Mouse (Mus musculus) lung, postnatal 25 days (tissue): ENCODE measurements around the gene Ddx59.

ENCODE experiments used
- DNase-seq: peaks from one replicate; pipeline ENCODE4 v3.0.0; 2022; ENCODE audit warnings: low spot score

Ddx59 gene

DNA sequence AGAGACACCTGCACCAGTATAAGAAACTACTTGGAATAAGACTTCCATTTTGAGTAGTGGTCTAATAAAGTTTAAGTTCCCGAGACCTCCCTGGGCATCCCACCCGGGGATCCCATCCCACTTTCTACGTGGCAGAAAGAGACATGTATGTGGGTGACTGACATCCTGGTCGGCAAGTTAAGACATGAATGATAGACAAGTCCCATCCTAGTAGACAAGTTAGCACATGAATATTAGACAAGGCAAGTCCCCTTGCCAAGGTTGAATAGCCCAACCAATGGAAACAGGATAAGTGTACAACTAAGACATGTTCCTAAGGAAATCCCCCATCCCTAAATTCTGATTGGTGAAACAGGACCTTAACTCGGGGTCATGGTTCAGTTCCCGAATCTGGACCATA lies 34.5 kb downstream of the Ddx59 start:
- DNase-seq = no peak

DNA sequence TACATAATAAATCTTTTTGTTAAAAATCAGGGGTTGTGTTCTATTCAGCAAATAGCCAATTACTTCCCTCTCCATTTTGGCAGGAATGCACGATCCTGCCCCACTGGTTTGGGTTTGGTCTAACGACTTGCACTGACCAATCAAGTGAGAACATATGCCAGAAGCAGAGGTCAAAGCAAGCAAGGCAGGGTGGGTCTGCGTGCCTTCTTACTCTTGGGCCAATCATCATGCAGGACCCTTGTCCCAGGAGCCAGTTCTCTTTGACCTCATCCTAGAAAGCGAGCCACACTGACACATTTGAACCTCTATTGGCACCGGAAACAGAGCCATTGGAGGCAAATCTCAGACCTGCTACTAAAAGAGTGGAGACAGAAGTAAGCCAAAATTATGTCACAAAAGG lies 35.1 kb downstream of the Ddx59 start:
- no peak for DNase-seq

DNA sequence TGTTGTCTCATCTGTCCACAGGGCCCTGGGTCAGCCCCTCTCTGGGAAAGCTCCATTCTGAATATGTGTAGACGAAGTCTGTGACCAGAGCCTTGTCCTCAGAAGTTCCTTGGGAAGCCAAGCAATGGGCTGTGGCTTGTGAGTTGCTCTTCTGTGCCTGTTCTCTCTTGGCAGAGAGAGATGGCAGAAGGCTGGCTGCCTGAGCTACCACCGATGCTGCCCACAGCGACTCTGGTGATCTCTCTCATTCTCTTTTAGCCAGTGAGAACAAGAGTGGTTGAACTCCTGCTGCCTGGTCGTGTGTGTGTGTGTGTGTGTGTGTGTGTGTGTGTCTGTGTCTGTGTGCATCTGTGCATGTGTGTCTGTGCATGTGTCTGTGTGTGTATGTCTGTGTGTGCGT lies 37.4 kb downstream of the Ddx59 start:
- DNase-seq = no peak

DNA sequence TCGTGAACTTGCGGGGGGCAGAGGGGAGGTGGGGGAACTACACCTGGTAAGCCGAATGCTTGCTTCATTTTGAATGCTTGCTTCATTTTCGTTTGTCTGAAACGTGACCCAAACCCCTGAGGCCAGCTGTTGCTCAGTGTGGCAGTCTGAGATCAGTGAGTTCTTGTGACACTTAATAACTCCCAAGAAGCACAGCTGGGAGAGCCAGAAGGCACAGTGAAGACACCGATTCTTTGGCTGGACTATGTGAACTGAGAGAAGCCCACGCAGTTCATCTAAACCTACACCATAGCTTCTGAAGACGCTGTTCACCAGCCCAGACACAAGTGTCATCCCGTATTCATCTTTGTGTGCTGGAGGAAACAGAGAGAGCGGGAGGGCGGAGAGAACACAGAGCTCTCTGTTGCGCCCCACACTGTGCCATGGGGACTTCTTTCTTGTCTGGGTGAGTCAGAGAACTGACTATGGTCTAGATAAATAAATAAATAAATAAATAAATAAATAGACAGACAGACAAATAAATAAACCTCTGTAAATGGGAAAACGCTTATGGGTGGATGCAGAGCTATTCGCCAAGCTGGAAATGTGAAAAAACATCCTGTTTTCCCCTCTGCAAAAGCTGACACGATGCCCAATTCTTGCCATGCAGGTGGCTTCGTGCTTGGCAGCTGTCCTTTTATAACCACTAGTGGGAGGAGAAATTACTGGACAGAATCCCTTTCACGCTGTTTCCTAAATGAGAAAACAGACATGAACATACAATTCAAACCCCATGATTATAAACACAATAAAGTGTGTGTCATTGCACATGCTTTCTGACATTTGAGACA lies 40.9 kb downstream of the Ddx59 start:
- no peak for DNase-seq

DNA sequence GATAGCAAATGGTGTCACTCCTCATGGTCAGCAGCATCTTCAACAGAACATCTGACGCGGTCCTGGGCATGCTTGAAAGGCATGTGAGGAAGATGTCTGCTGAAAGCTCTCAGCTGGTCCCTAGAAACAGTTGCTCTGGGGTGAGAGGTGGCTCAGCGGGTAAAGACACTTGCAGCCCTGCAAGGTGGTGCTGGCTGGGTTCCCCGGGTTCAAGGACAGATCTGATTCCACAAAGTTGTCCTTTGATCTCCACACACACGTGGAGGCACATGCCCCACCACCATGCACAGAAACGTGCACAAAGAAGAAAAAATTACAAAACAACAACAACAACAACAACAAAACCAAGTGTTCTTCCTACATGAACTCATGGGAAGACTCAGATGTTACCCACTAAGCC lies 41.7 kb downstream of the Ddx59 start:
- DNase-seq = no peak

DNA sequence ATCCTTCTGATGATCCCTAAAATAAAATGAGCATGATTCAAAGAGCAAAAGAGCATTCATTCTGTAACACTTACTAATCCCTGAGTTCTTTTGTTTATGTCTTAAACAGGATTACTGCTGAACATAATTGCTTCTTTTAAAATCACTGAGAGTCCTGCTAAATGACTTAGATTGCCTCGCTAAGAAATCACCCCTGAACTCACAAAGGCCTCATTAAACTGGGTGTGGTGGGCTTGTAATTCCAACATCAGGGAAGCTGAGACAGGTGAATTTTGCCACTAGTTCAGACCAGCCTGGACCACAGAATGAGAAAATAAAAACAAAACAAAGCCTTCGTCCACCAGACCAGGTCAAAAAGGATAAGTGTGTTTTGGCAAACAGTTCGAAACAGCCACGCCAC lies 42.3 kb downstream of the Ddx59 start:
- no peak for DNase-seq

DNA sequence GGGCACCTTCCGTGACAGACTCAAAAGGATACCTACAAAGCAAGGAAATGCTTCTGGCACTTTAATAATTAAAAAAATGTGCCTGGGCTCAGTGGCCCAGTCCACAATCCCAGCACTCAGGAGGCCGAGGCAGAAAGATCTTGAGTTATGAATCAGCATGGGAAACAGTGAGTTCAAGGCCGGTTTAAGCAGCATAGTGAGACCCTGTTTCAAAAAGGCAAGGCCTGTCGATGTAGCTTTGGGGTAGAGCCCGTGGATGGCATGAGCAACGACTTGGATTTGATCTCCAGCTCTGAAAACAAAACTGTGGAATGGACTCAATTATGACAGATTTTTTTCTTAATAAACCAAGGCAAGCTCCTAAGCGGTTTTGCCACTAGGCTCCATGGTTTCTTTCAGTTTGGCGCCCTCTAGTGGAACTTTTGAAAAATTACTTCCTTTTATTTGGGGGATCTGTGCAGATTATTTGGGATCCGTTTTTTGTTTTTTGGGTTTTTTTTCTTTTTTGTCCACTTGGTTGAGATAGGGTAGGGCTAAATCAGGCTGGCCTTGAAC lies 43.7 kb downstream of the Ddx59 start:
- peak; percentile 43 for DNase-seq

DNA sequence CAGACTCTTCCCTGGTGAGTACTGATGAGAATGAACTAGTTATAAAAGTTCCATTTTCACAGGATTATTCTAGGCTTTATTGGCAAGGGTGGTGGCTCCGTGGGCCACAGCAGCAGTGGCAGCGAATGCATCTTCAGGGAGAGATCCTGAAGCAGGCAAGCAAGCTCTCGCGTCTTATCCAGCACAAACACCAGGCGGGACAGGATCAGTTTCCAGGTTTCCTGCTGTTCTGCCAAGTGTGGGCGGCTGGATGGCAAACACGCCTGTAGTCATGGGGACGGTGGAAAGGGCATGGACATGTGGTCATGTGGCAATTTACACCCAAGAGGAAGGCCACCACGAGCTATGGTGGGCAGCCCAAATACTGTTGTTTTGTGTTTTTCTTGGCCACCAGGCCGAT lies 47.4 kb downstream of the Ddx59 start:
- no peak for DNase-seq

DNA sequence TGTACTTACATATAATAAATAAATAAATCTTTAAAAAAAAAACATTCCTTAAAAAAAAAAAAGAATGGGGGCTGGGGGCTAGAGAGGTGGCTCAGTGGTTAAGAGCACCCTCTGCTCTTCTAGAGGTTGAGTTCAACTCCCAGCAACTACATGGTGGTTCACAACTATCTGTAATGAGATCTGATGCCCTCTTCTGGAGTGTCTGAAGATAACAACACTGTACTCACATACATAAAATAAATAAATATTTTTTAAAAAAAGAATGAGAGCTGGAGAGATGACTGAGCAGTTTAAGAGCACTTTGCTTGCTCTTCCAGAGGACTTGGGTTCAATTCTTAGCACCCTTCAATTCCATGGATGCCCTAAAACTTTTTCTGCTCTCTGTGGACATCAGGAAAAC lies 50.1 kb downstream of the Ddx59 start:
- DNase-seq = no peak

DNA sequence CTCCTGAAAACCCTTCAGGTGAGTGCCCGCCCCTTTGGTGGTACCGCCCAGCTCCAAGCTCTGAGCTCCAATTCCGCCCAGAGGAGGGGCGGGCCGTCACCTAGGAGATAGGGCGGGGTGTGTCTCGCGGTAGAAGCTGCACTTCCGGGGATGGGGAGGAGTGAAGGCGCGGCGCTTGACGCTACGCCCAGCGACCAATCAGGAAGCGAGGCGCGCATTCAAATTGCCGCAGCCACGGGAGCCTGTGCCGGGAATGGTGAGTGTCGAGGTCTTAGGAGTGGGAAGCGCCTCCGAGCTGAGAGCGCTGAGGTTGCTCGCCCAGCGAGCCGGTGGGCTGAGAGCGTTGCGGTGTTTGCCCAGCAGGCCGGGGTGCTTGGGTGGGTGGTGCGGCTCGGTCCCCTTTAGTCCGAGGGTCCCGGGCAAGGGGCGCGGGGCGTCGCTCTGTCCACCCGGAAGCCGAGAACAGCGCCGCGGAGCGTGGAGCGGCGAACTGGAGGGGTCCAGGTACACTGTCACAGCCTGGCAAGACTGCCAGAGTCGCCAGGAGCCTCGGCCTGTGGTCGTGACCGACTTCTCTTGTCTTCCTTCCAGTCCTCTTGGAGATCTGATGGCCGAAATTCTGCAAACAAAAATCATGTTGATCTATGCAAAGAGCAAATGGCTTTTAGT lies 51.2 kb downstream of the Ddx59 start, which contains the start of gene Kif14:
Gene Kif14, plus strand, starts transcription at position 201 of the 669 bp plus-strand sequence.
- DNase-seq = peak; percentile 96

DNA sequence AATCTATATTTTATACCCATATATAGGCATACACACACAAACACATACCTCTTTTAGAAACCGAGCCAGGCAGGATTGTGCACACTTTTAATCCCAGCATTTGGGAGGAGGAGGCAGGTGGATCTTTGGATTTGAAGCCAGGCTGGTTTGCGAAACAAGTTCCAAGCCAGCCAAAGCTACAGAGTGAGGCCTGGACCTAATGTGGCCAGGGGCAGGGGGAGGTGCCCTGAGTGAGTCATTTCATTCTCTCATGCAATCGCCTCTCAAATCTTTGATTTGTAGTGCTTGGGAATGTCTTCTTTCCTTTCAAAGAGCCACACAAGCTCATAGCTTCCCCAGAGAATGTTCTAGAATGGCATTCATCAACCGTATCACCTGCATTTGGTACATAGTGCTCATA lies 54.3 kb downstream of the Ddx59 start:
- DNase-seq = no peak

DNA sequence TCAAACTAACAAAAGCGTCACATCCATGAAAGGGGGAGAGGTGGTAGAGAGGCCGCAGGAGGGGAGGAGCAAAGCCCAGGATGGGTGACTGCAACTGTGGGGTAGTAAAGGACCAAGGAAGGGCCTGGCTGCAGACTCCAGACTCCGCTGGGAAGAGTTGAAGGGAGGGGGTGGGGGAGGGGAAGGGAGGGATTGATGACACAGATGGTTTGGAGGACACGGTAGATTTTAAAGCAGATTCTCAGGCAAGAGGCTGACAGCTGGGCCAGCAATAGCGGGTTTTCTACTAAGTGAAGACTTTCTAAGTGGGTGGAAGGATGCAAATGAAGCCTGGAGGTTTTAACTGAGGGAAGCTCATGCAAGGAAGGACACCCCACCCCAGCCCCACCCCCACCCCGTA lies 55.4 kb downstream of the Ddx59 start:
- DNase-seq = no peak
